Mouse (Mus musculus) granulocyte monocyte progenitor cell, adult 5-6 weeks (primary cell): ENCODE measurements at regions not wholly inside any gene's neighbourhood (a gene's known extent, or its start where the extent isn't known, plus 50 kb on each side); places are given as distances from the start of the nearest gene placed in this dataset.
"Not testable (repeated sequence)": the region's sequence is repeated elsewhere in the genome, so short reads cannot be mapped to it uniquely, and the experiment has no call there.

ENCODE experiments used
- ATAC-seq: replicated peaks from 2 replicates; pipeline ENCODE4 v1.8.0; 2016; ENCODE audit warnings: mild to moderate bottlenecking, moderate TSS enrichment, inconsistent platforms; ENCODE audit not compliant: poor library complexity, severe bottlenecking

DNA sequence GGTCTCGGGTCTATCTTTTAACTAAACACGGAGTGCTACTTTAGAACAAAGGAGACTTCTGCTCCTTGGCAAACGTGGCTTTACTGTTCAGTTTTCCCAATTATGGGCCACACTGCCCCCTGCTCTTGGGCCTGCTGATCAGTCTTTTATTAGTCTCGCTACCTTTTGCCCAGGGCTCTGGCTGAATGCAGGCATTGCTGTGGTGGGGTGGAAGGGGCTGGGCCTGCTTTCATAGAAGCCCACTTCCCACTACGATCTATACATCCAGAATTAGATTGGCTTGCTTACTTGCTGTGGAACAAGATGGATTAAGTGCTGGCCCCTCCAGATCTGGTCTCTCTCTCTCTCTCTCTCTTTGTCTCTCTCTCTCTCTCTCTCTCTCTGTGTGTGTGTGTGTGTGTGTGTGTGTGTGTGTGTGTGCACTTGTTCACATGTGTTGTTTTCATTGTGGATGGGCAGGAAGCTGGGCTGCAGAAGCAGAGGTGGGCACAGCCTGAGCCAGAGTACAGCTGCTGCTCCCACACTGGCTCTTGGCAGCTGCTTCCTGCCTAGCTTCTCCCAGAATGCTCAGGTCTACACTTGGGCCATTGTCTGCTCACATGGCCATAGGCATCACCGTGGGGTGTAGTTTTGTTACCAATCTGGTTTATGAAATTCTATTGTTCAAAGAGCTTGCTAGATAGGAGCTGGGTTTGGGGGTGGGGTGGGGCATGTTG is 241.8 kb upstream of the Gm10131 start:
- ATAC-seq = no peak

DNA sequence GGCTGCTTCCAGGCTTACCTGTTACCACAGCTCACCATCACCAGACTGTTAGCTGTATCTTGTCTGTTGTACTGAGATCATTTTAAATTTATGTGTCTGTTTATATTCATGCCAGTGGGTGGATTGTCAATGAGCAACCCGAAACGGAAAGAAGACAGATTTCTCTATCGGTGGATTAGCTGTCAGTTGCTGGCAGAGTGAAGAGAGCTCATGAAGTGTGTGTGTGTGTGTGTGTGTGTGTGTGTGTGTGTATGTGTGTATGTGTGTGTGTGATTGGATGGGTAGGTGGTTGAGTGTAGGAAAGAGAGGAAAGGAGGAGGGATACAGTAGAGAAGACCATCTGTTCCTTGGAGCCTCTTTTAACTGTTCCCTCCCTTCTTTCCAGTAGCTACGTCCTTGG is 223.3 kb upstream of the Gm10131 start:
- no peak for ATAC-seq

DNA sequence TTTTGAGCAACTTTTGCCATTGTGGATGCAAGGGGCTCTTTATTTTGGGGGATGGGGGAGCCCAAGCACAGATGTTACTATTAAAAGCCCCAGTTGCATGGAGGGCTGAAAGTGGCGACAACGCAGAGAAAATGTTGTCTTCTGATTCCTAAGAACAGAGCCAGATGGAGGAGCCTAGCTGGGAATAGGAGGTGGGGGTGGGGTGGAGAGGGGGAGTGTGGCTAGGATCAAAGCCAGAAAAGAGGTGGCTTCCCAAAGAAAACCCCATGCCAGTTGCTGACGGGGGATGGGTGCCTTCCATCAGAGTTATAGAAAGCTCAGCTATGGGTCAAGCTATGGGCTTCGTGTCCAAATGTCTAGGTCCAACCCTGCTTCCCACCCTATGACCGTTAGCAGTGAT is 220.1 kb upstream of the Gm10131 start:
- no peak for ATAC-seq

DNA sequence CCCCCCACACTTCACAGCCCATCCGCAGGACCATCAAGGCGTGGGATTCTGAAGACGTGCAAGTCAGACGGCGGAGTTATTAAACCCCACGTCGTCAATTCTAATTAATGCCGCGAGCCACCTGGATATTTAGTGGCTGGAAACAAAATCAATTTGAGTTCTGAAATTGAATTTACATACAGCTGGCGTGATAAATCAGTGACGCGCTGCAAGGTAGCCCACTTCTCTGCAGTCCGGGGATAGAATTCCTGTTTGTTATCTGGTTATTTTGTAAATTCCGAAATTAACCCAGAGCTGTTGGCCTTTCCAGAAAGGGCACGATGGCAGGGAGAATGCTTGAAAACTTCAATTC is 215.1 kb upstream of the Gm10131 start:
- ATAC-seq = no peak

- ATAC-seq = no peak
These were observed 214.5 kb upstream of the Gm10131 start for GRCm38 (mm10) chr8:34325841-34326613.

- no peak for ATAC-seq
These were observed 208.6 kb upstream of the Gm10131 start for GRCm38 (mm10) chr8:34320158-34320587.

DNA sequence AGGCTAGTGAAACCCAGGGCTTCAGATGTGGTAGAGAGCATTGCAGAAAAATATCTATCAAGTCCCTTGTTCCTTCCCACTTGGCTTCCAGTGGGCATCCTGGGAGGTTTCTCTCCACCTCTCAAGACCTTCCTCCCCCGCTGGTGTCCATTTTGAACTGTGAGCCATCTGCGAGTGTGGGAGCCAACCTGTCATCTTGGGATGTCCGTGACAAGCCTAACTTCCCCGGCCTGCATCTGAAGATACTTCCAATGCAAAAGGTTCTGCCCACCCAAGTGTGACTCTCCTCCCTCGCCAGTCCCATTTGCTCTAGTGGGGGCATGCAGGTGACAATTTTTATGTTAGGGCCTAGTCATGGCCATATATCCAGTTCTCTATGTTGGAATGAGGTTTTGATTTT is 208.2 kb upstream of the Gm10131 start:
- no peak for ATAC-seq

DNA sequence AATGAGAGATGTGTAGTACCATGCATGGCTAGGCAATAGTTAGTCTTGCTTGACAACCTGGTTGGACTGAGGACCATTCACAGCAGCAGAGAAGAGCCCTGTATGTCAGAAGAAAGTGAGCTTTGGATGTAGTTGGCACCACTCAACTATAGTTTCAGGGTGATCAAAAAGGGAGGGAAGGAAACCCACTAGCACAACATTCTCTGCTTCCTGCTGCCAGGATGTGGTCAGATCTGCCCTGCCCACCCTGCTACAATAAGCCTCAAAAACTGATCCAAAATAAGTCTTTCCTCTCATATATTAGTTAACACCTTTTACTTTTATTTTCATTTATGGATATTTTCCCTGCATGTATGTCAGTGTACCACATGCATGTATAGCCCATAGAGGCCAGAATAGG is 203.7 kb upstream of the Gm10131 start:
- ATAC-seq = no peak

GRCm38 (mm10) chr8:34305542-34306485 is 194.3 kb upstream of the Gm10131 start:
- ATAC-seq = no peak

DNA sequence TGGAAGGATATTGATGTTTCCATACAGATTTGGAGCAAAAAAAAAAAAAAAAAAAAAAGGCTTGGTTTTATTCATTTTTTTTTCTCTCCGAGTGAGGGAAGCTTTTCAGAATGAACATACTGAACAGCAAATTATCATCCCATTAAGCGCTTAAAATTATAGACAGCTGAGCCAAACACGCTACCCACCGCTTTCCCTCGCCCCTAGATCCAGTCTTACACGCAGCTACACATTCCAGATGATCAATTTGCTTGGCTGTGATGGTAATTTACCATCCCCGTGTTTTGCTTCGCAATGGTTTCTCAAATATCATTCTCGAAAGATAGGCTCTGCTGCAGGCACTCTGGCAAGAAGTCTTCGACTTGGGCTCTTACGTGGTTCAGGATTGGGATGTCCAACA is 192.3 kb upstream of the Gm10131 start:
- no peak for ATAC-seq

- no peak; the same call in 1 of the 2 replicates for ATAC-seq
These were observed 188.9 kb upstream of the Gm10131 start for GRCm38 (mm10) chr8:34300331-34300903.

GRCm38 (mm10) chr8:34294721-34295120 is 183.2 kb upstream of the Gm10131 start:
- no peak for ATAC-seq

- no peak for ATAC-seq
These were observed 179.1 kb upstream of the Gm10131 start for GRCm38 (mm10) chr8:34290670-34291069.

DNA sequence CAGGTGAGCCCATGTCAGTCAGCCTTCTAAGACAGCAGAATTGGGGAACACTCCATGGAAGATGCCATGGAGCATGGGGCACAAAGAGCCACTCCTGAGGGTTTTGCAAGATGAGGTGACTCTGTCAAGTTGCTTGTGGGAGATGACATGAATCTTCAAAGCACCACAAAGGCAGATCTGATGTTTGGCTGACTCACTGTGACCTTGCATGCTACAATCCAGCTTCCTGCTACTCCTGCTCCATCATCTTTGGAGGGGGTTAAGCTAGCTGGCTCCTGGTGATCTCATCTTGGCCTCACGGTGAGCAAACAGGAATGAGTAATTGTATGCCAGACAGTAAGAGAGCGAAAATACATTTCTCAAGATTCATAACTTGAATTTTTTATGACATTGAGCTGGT is 176.3 kb upstream of the Gm10131 start:
- no peak for ATAC-seq

- no peak for ATAC-seq
These were observed 173.0 kb upstream of the Gm10131 start for GRCm38 (mm10) chr8:34284576-34284975.

DNA sequence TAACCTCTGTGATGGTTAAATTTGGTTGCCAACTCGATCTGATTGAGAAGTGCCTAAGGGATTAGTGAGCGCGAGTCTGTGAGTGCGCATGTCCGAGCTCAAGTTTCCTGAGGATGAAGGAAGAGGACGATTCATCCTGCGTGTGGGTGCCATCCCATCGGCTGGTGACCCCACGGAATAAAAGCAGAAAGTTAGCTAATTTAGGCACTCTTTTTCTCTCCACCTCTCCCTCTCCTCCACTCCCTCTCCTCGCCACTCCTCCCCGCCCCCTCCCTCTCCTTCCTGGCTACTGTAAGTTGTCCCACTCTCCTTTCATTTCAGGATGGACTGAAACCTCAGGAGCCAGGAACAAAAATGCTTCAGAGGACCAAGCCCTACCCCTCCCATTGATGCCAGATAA is 168.9 kb upstream of the Gm10131 start:
- ATAC-seq = no peak

GRCm38 (mm10) chr8:34275977-34276660 is 164.6 kb upstream of the Gm10131 start:
- no peak for ATAC-seq

- ATAC-seq = not testable (repeated sequence)
These were observed 163.3 kb upstream of the Gm10131 start for GRCm38 (mm10) chr8:34274796-34275195.

- no peak for ATAC-seq
These were observed 162.6 kb upstream of the Gm10131 start for GRCm38 (mm10) chr8:34274171-34274570.

- no peak for ATAC-seq
These were observed 158.3 kb upstream of the Gm10131 start for GRCm38 (mm10) chr8:34269848-34270247.
